Mouse (Mus musculus) left cerebral cortex, adult 2 months (tissue): ENCODE measurements around the gene Ddb1. TPM values are rescaled to one million over a fixed set of nuclear protein-coding genes. Genes with fewer than 3 reads are reported as not detected.
A peak's percentile ranks its signal among the peaks of the same experiment; 100 is the strongest.

ENCODE experiments used
- DNase-seq, 2 experiments: peaks; one replicate each; pipeline ENCODE4 v3.0.0; 2021 to 2022; ENCODE audit warnings: low spot score in 2 of 2, mixed read lengths in 1 of 2; ENCODE audit errors: extremely low spot score in 1 of 2
- H3K27ac ChIP-seq: fragments of 200-600 bp; 2 replicates; pipeline ENCODE4 v1.8.1; 2022
- H3K4me3 ChIP-seq: fragments of 200-600 bp; 2 replicates; pipeline ENCODE4 v1.8.1; 2022
- CTCF ChIP-seq: fragments of 200-600 bp; IDR thresholded peaks from 2 replicates; pipeline ENCODE4 v1.8.1; 2022; ENCODE audit warnings: antibody characterized with exemption, mild to moderate bottlenecking, moderate library complexity
- intact Hi-C: fragments of 180-260 bp; cut with DNase I; formaldehyde crosslinking; loops from one replicate; pipeline ENCODE4 v1.15.1; 2025
- total RNA-seq, 2 experiments: library from RNA; stranded (reverse); gene quantifications; 2 replicates each; pipeline ENCODE4 v1.2.3; 2021

Ddb1 gene
- total RNA-seq, 2 experiments from 2014 or later, result 191 to 206 TPM

DNA sequence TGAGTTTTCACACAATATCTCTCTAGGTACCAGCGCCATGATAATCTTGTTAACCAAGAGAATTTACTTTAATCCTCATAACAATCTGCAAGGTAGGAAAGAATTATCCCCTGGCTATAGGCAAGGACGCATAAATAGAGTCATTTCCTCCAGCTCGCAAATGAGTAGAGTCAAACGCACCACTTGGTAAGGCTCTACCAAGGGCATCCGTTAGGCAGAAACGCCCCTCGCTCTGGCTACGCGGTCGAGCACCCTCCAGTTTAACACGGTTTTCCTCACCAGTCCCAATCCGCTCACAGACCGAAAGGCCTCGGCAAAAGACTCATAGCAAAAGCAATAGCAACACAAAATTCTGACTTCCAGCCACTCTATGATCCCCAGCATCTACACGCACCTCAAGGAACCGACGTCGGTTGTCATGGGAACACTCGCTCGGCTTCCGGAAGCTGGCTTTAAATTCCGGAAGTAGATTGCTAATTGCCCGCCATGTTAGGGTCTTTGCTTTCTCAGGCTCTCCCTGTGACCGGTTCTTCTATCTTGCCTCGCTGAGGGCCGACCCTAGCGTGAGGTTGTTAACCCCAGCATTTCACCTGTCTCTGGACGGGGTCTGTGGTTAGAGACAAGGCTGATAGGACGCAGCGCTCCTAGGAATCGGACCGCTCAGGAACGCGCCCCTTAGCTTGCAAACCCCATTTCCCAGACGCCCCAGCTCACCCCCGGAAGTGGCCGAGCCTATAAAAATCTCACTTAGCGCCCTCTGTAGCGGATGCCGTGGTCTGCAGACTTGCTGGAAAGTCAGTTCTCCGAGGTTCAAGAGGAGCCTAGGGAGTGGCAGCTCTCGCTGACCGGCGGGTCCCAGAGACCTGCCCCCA, 28.2 kb upstream of the Ddb1 start, which contains the start of the genes Cyb561a3 and Tmem138:
Gene Cyb561a3, plus strand, starts transcription at position 483 of the 872 bp plus-strand sequence.
Gene Tmem138, minus strand, starts transcription at position 673 of the 872 bp plus-strand sequence.
- H3K4me3 ChIP-seq, result peak within 1 kb of the TSS; percentile 69
- intact Hi-C loops, result loop anchor here (1.0 to 2.0 kb wide), 3 partner anchors 22 to 52 kb away; partner anchors contain the start of genes Cpsf7, Ddb1 and Tkfc
- peak within 1 kb of the TSS; percentile 99 for H3K27ac ChIP-seq
- peak; percentile 62 for TF ChIP-seq CTCF
- DNase-seq, result peak; percentile 90 to 93

DNA sequence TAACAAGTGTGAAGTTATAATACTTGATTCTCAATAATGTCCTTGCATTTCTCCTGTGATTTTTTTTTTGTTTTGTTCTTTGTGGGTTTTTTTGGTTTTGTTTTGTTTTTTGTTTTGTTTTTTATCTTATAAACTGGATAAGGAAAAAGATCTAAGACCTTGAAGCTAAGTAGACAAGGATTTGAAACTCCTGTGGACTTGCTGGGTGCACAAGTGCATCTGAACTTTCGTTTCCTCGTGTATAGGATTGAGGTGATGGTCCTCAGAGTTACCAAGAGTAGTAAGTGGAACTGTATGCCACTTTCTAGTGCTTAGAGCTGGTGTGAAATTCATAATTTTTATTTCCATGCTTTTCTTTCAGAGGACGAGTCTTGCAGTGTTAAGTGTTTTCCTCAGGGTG, 25.0 kb upstream of the Ddb1 start:
- no peak for DNase-seq
- H3K4me3 ChIP-seq, result no peak overlapping the region
- intact Hi-C loops, result no loop called here
- no peak overlapping the region for H3K27ac ChIP-seq
- TF ChIP-seq CTCF, result no peak

DNA sequence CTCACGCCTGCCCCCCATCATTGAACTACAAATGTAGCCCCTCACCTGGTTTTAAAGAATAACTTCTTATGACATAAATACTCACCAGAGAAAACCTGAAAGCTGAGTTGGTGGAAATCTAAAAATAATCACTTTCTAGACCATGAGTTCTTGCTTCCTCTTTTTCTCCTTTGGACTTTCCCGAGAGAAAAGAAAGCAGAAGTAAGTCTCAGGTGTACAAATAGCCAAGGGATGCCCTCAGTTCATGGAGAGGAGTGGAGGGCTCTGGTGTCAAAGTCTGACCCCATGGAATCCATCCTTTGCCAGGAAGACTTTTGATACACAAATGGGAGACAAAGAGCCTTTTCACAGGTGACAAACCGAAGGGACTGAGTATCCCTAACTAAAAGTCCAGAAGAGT, 24.4 kb upstream of the Ddb1 start:
- Histone ChIP-seq H3K4me3 (no peak overlapping the region), H3K27ac (no peak overlapping the region)
- DNase-seq, result no peak
- TF ChIP-seq CTCF, result no peak
- intact Hi-C loops, result no loop called here

DNA sequence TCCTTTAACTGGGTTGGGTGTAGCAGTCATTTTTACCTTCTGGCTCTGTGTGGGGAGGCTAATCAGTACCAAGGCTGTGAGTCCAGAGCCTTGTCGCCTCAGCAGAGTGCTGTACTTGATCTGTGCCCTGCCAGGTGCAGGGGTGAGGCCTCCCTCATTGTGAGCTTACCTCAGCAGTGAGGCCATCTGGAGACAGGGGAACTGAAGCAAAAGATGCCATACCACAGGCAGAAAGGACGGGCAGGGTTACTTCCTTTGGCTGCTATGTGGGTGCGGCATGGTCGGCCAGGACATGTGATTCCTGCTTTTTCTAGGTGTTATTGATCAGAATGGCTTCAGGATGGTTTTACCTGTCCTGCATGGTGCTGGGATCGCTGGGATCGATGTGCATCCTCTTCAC, 23.1 kb upstream of the Ddb1 start:
- no peak for TF ChIP-seq CTCF
- intact Hi-C loops, result no loop called here
- no peak overlapping the region for H3K27ac ChIP-seq

DNA sequence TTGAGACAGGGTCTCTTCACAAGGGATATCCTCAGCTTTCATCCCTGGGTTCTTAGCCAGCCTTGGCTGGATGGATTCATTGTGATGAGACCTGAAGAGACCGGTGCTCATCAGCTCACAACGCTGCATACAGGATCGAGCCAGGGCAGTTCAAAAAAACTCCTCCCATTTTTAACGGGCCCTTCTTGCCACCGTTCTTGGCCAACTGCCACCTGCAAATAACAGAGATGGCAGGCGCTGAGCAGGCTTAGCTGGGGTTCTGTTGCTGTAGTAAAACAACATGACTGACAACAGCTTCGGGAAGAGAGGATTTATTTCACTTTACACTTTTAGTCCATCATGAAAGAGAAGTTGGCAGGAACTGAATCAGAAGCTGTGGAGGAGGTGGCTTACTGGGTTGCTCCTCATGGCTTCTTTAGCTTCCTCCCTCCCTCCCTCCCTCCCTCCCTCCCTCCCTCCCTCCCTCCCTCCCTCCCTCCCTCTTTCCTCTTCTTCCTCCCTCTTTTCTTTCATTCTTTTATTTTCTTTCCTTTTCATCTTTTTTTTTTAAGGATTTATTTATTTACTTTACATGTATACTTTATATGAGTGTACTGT, 21.5 kb upstream of the Ddb1 start:
- intact Hi-C loops, result no loop called here
- no peak for DNase-seq
- no peak for TF ChIP-seq CTCF

More for the DNA sequence above, 23.1 kb upstream of the Ddb1 start:
- no peak overlapping the region for H3K4me3 ChIP-seq
- no peak for DNase-seq

DNA sequence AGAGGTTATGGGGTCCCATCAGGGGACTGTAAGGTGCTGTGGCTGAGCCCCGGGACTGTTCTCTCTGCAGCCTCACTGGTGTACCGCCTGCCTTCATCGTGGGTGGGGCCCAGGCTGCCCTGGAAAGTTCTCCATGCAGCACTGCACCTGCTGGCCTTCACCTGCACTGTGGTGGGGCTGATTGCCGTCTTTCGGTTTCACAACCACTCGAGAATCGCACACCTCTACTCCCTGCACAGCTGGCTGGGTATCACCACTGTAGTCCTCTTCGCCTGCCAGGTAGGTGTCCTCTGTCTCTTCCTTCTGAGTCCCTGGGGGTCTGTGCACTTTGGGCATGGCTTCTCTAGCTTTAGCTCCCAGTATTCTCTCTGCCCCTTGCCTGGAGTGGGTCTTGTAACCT, 20.0 kb upstream of the Ddb1 start:
- Histone ChIP-seq H3K27ac (no peak overlapping the region), H3K4me3 (no peak overlapping the region)
- intact Hi-C loops, result no loop called here
- no peak for DNase-seq
- no peak for TF ChIP-seq CTCF

More for the DNA sequence above, 21.5 kb upstream of the Ddb1 start:
- Histone ChIP-seq H3K27ac (no peak overlapping the region), H3K4me3 (no peak overlapping the region)

DNA sequence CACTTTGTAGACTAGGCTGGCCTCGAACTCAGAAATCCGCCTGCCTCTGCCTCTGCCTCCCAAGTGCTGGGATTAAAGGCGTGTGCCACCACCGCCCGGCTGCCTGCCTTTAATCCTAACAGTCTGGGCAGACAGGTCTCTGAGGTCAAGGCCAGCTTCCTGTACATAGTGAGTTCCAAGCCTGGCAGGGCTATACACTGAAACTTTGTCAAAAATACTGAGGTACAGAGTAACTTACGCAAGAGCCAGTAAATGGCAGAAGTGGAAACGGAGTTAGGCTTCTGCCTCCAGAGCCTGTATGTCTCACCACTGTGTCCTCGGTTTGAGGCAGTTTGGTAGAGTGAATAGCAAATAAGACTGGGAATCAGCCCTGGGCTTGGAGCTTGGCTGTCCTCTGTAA, 17.9 kb upstream of the Ddb1 start:
- intact Hi-C loops, result no loop called here
- H3K27ac ChIP-seq, result no peak overlapping the region
- no peak for DNase-seq
- TF ChIP-seq CTCF, result no peak
- H3K4me3 ChIP-seq, result no peak overlapping the region

DNA sequence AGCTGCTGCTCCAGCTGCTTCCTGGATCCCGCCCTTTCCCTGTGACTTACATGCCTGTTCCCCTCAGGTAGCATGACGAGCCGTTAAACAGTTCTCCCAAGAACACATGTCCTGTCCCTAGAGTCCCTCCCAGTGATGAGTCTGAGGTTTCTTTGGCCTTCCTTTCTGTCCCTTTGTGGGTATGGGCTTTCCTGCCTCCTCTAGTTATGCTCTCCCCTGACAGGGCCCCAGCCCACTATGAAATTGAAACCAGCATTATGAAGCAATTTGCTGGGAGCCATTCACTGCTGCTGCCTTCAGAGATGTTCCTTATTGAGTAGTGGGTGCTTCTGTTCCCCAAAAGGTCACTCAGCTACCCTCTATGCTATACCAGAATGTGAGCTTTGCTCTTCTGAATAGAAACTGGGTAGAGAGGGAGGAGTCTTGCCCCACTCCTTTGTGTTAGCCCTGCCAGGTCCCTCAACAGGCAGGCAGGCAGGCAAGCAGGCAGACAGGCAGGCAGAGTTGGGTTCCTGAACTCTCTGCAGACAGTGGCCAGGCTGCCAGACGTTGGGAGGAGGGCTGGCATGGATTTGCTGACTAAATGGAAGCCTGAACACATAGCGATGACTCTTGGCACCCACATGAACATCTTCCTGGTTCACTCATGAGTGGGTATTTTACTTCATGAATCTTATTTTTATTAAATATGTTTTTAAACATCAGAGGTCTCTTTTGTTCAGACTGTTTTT, 15.8 kb upstream of the Ddb1 start:
- H3K4me3 ChIP-seq, result no peak overlapping the region
- H3K27ac ChIP-seq, result no peak overlapping the region
- TF ChIP-seq CTCF, result no peak
- DNase-seq, result no peak
- intact Hi-C loops, result no loop called here

DNA sequence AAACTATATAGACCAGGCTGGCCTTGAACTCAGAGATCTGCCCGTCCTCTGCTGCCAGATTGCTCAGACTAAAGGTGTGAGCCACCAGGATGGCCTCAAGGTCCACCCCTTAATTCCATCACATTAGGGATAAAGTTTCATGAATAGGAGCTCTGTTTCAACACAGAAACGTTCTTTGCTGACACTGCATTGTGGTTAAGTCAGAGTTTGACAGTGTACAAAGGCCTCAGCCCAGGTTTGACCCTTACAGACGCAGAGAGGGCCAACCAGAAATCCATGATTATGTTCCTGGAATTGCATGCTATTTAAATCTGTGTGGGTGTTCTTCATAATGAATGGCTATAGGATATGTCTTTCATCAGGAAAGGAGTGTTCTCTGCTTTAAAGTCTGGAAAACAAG, 14.8 kb upstream of the Ddb1 start:
- intact Hi-C loops, result no loop called here

DNA sequence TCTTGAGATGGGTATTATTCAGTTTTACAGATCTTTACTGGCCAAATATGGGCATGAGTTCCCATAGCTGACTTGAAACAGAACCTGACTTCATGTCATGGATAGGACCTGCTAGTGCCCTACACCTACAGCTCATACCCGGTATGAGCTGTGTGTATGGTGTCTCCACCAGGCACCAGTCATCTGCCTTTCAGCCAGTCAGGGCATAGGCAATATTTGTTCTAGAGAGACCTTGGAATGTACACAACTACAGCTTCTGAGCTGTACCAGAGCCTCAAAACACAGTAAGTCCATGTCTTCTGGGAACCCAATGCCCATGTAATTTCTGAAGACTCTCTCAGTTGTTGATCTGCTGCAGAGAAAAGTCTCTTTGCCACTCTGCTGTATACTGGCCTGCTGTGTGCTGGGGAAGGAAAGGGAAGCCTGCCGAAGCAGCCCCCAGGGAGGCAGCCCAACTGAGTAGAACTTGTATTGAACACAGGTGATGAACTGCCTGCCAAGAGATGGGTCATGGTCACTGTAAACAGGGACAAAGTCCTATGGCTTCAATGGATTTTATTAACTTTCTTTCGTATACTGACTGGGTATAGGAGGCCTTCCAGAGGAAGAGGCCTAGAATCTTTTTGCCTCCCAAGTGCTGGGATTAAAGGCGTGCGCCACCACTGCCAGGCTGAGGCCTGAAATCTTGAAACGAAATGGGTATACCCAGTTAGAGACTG, 13.3 kb upstream of the Ddb1 start:
- intact Hi-C loops, result no loop called here
- no peak for DNase-seq
- no peak for TF ChIP-seq CTCF

More for the DNA sequence above, 14.8 kb upstream of the Ddb1 start:
- Histone ChIP-seq H3K27ac (no peak overlapping the region), H3K4me3 (no peak overlapping the region)
- DNase-seq, result no peak
- no peak for TF ChIP-seq CTCF

DNA sequence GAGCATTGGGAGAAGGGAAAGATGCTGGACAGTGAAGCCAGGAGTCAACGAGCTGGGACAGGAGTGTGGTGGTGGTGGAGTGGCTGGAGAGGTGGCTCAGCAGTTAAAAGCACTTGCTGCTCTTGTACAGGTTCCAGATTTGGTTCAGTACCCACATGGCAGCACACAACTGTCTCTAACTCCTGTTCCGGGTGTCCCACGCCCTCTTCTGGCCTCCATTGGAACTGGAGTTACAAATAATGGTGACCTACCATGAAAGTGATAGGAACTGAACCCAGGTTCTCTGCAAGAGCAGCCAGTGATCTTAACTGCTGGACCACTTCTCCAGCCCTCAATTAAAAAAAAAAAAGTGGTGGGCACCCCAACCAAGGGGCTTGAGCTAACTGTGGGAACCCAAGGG, 6.9 kb upstream of the Ddb1 start:
- TF ChIP-seq CTCF, result peak; percentile 25
- no peak for DNase-seq
- Histone ChIP-seq H3K4me3 (no peak overlapping the region), H3K27ac (no peak overlapping the region)
- intact Hi-C loops, result no loop called here

More for the DNA sequence above, 13.3 kb upstream of the Ddb1 start:
- no peak overlapping the region for H3K4me3 ChIP-seq
- no peak overlapping the region for H3K27ac ChIP-seq

DNA sequence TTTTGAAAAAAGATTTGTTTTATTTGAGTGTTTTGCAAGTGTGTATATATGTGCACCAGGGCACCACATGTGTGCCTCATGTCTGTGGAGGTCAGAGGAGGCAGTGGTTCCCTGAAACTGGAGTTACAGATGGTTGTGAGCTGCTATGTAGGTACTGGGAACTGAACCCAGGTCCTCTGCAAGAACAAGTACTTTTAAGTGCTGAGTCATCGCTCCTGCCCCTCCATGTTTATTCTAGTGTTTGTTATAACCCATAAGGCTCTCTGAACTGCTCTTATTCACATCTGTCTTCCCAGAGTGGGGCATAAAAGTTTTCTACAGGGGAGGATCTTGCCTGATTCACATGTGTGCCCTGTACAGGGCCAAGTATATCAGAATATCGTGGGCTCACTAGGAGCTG, 5.5 kb upstream of the Ddb1 start:
- intact Hi-C loops, result no loop called here
- DNase-seq, result no peak

More for the DNA sequence above, 5.5 kb upstream of the Ddb1 start:
- H3K27ac ChIP-seq, result no peak overlapping the region
- no peak overlapping the region for H3K4me3 ChIP-seq
- no peak for TF ChIP-seq CTCF
